In genomic region chr16:30522253-30522940, GRCm38 (mm10) we compare ENCODE assay signal across 13 mouse cellular contexts. TPM values are rescaled to one million over a fixed set of nuclear protein-coding genes. Genes with fewer than 3 reads are reported as not detected.
DNase-seq lines count a peak whose midpoint lies in the region; ATAC-seq and TF ChIP-seq lines count a peak whose summit lies in the region.
"Had no signal": no experiment of that assay in that cellular context is flagged by ENCODE, and none has a peak within 500 bp of the region (broad histone marks: within the 10 kb centered on the region; RNA-seq: fewer than 3 reads in every experiment).

No protein-coding gene starts in this region.

- H3K4me3 ChIP-seq in heart, embryonic 15.5 days, result no peak overlapping the region
- H3K4me3 ChIP-seq in heart, embryonic 10.5 days, result no peak overlapping the region
- no peak overlapping the region for H3K4me3 ChIP-seq in lung, embryonic 14.5 days (ENCODE audit: low read depth, low read length)
- H3K4me3 ChIP-seq in ES-E14 (ENCODE audit: insufficient read depth in 1 of 2, low read depth in 1 of 2, low read length in 2 of 2, poor library complexity in 1 of 2, severe bottlenecking in 1 of 2), result peak overlapping the region; percentile 51 to 60
- no peak overlapping the region for H3K4me3 ChIP-seq in embryonic facial prominence, embryonic 14.5 days (ENCODE audit: low read depth, low read length)
- H3K4me3 ChIP-seq: liver, embryonic 15.5 days had no signal

- ATAC-seq in heart, embryonic 15.5 days (replicated peaks; ENCODE audit: insufficient number of reproducible peaks, insufficient read depth, low FRiP score, low read depth), result 0 out of 2 replicates have a peak, but pooled peaks have one; percentile 24
- 0 out of 2 replicates have a peak, but pooled peaks have one; percentile 26 for ATAC-seq in lung, embryonic 14.5 days (ENCODE audit: insufficient read depth)
- peak; percentile 64; the same call in 1 of the 2 replicates for ATAC-seq in embryonic facial prominence, embryonic 14.5 days (ENCODE audit: low read depth)
- ATAC-seq: intestine, embryonic 16.5 days had no signal

- H3K4me2 ChIP-seq in heart, embryonic 15.5 days, result no peak overlapping the region
- H3K4me2 ChIP-seq in lung, embryonic 14.5 days, result no peak overlapping the region
- no peak overlapping the region for H3K4me2 ChIP-seq in embryonic facial prominence, embryonic 14.5 days (ENCODE audit: low read depth, low read length)
- H3K4me2 ChIP-seq: liver, embryonic 15.5 days had no signal

- no peaks in the 10 kb centered on the region for H3K27me3 ChIP-seq in heart, embryonic 15.5 days
- no peaks in the 10 kb centered on the region for H3K27me3 ChIP-seq in heart, embryonic 10.5 days (ENCODE audit: insufficient read depth, poor library complexity, severe bottlenecking)
- H3K27me3 ChIP-seq in lung, embryonic 14.5 days (ENCODE audit: insufficient read depth, low read length), result no peaks in the 10 kb centered on the region
- H3K27me3 ChIP-seq in embryonic facial prominence, embryonic 14.5 days (replicated peaks; ENCODE audit: control insufficient read depth, insufficient read depth, low read length), result no peaks in the 10 kb centered on the region

- no peak for TF ChIP-seq CTCF in lung, embryonic 14.5 days (IDR thresholded peaks at IDR 0.05; ENCODE audit: low read depth)

- no peak overlapping the region for H3K27ac ChIP-seq in heart, embryonic 15.5 days
- H3K27ac ChIP-seq in heart, embryonic 10.5 days, result no peak overlapping the region
- H3K27ac ChIP-seq in lung, embryonic 14.5 days (ENCODE audit: low read depth), result no peak overlapping the region
- H3K27ac ChIP-seq in ES-E14 (ENCODE audit: insufficient read depth, low read depth, low read length, poor library complexity, severe bottlenecking), result peak overlapping the region; percentile 55; the same call in 1 of the 2 replicates
- no peak overlapping the region for H3K27ac ChIP-seq in embryonic facial prominence, embryonic 14.5 days (replicated peaks; ENCODE audit: low read depth, low read length)
- H3K27ac ChIP-seq: liver, embryonic 15.5 days had no signal

- in situ Hi-C loops in ES-E14 (cut with MboI; ENCODE audit: low sequenced_read_pairs in 2 of 2, unreplicated experiment in 2 of 2), result loop anchor here in 1 of 2 experiments (5.0 kb wide), 1 partner anchor 270 kb away; no protein-coding TSS in a partner anchor

- H3K9me3 ChIP-seq in heart, embryonic 15.5 days (replicated peaks), result no peaks in the 10 kb centered on the region
- no peaks in the 10 kb centered on the region for H3K9me3 ChIP-seq in heart, embryonic 10.5 days
- H3K9me3 ChIP-seq in lung, embryonic 14.5 days (ENCODE audit: low read depth, low read length), result no peaks in the 10 kb centered on the region
- no peaks in the 10 kb centered on the region for H3K9me3 ChIP-seq in ES-E14 (ENCODE audit: control insufficient read depth, insufficient read depth, low read depth, low read length)
- no peaks in the 10 kb centered on the region for H3K9me3 ChIP-seq in embryonic facial prominence, embryonic 14.5 days (ENCODE audit: control insufficient read depth, low read length)
- H3K9me3 ChIP-seq: G1E; liver, embryonic 15.5 days had no signal

- peaks cover 18% of the 10 kb centered on the region for H3K4me1 ChIP-seq in heart, embryonic 15.5 days (replicated peaks)
- H3K4me1 ChIP-seq in heart, embryonic 10.5 days, result peaks cover 10% of the 10 kb centered on the region
- H3K4me1 ChIP-seq in lung, embryonic 14.5 days (ENCODE audit: insufficient read depth), result peaks cover 7% of the 10 kb centered on the region; the same call in 1 of the 2 replicates
- peaks cover 0 to 8% of the 10 kb centered on the region in 2 experiments; a peak in 1 of 4 replicates for H3K4me1 ChIP-seq in ES-E14 (ENCODE audit: control insufficient read depth in 2 of 2, insufficient read depth in 2 of 2, low read length in 2 of 2, poor library complexity in 1 of 2)
- H3K4me1 ChIP-seq in embryonic facial prominence, embryonic 14.5 days (ENCODE audit: control insufficient read depth, insufficient read depth, low read length), result no peaks in the 10 kb centered on the region; the same call in 1 of the 2 replicates

- no peak for DNase-seq in heart, embryonic 10.5 days (ENCODE audit: low spot score)
- no peak for DNase-seq in lung, embryonic 14.5 days
- no peak for DNase-seq in lung, adult 18-20 months
- peak; percentile 85 for DNase-seq in ES-E14 (ENCODE audit: low read depth, low spot score)
- DNase-seq in embryonic facial prominence, embryonic 14.5 days (ENCODE audit: low spot score), result no peak
- no peak for DNase-seq in cerebellum, postnatal 4 days (ENCODE audit: low spot score in 2 of 2)
- no peak for DNase-seq in urinary bladder, postnatal 14 days (ENCODE audit: low spot score)
- DNase-seq: cerebellum, adult 18-20 months; thymus, adult 18-20 months had no signal

- peaks cover 17% of the 10 kb centered on the region; the same call in 1 of the 2 replicates for H3K36me3 ChIP-seq in heart, embryonic 15.5 days
- peaks cover 46% of the 10 kb centered on the region for H3K36me3 ChIP-seq in heart, embryonic 10.5 days
- peaks cover 13% of the 10 kb centered on the region; the same call in 1 of the 2 replicates for H3K36me3 ChIP-seq in lung, embryonic 14.5 days (ENCODE audit: insufficient read depth)
- H3K36me3 ChIP-seq in ES-E14 (ENCODE audit: control insufficient read depth, insufficient read depth, low read length, poor library complexity, severe bottlenecking), result no peaks in the 10 kb centered on the region
- peaks cover 16% of the 10 kb centered on the region; the same call in 1 of the 2 replicates for H3K36me3 ChIP-seq in embryonic facial prominence, embryonic 14.5 days (ENCODE audit: control insufficient read depth, insufficient read depth, low read length)
- H3K36me3 ChIP-seq: liver, embryonic 15.5 days had no signal

- WGBS in heart, embryonic 15.5 days, result 69% methylated on average over 10 of the region's 10 CpGs
- 63% methylated on average over 10 of the region's 10 CpGs for WGBS in heart, embryonic 10.5 days
- WGBS in lung, embryonic 14.5 days, result 64% methylated on average over 10 of the region's 10 CpGs
- WGBS in embryonic facial prominence, embryonic 14.5 days, result 54% methylated on average over 10 of the region's 10 CpGs

- H3K9ac ChIP-seq in heart, embryonic 15.5 days, result no peak overlapping the region
- H3K9ac ChIP-seq in lung, embryonic 14.5 days, result no peak overlapping the region
- H3K9ac ChIP-seq in ES-E14 (ENCODE audit: insufficient read depth, low read depth, low read length, poor library complexity, severe bottlenecking), result peak overlapping the region; percentile 13; the same call in 1 of the 2 replicates
- no peak overlapping the region for H3K9ac ChIP-seq in embryonic facial prominence, embryonic 14.5 days (ENCODE audit: low read depth, low read length)
- H3K9ac ChIP-seq: liver, embryonic 15.5 days had no signal

TF ChIP-seq in ES-E14, 5 proteins besides CTCF, POLR2A, EP300 and RAD21:
- no peak for TF ChIP-seq ZNF384 (IDR thresholded peaks at IDR 0.05; ENCODE audit: low read depth, low read length)
- TF ChIP-seq MAFK (IDR thresholded peaks at IDR 0.05; ENCODE audit: insufficient read depth, low read depth, low read length), result no peak
- no peak for TF ChIP-seq ZC3H11A (IDR thresholded peaks at IDR 0.05; ENCODE audit: borderline replicate concordance, low read depth, low read length)
- TF ChIP-seq HCFC1 (IDR thresholded peaks at IDR 0.05; ENCODE audit: borderline replicate concordance, insufficient read depth, low read length), result no peak

RNA-seq across cellular contexts. Expression of gene Tmem44, which starts 28.2 kb away (rescaled TPM):
- 19.3 and 22.2 TPM in 2 replicates for polyA plus RNA-seq in heart, embryonic 15.5 days (2015; fragmentation: Nextera tagmentation; extraction: Ambion mirVana)
- polyA plus RNA-seq in heart, embryonic 10.5 days (2016; fragmentation: Nextera tagmentation; extraction: Ambion mirVana), result 16.1 and 23.1 TPM in 2 replicates
- polyA plus RNA-seq in lung, embryonic 14.5 days (2014; fragmentation: Nextera tagmentation; extraction: Ambion mirVana), result 25.4 and 27.1 TPM in 2 replicates
- total RNA-seq in ES-E14 (2012; rRNA removed), result 4.2 and 9.2 TPM in 2 replicates
- 13.8 and 20.7 TPM in 2 replicates for polyA plus RNA-seq in embryonic facial prominence, embryonic 14.5 days (2014; fragmentation: Nextera tagmentation; extraction: Ambion mirVana)

Comparison
In these comparisons a context has a peak if more than half of its experiments do, and no peak if none do; other contexts are left out.
1. H3K4me3 ChIP-seq: peak in ES-E14 (2 of 2); none in heart, embryonic 15.5 days (single experiment), heart, embryonic 10.5 days (single experiment), lung, embryonic 14.5 days (single experiment) and embryonic facial prominence, embryonic 14.5 days (single experiment).
2. Peak in every context shown above with its lines, with median percentiles within 50 percentile points of each other: ATAC-seq.